Mouse (Mus musculus) MEL (cell line): ENCODE results near the gene Hoxc9.

Experiments used
- CTCF ChIP-seq, 3 experiments: IDR thresholded peaks in 2 of 3; conservative IDR thresholded peaks in 1 of 3; 2 replicates each; pipeline ENCODE4 v1.5.1; 2011 to 2012; ENCODE audit warnings: low read length in 3 of 3, low read depth in 2 of 3, mild to moderate bottlenecking in 2 of 3, improper control_type of control experiment in 1 of 3, inconsistent platforms in 1 of 3, mixed read lengths in 1 of 3, moderate library complexity in 1 of 3; ENCODE audit not compliant: control insufficient read depth in 1 of 3, insufficient read depth in 1 of 3, poor library complexity in 1 of 3, severe bottlenecking in 1 of 3
- E2F4 ChIP-seq: IDR thresholded peaks from 2 replicates; pipeline ENCODE4 v1.6.1; 2011; ENCODE audit warnings: low read depth, low read length, improper control_type of control experiment, borderline replicate concordance
- EP300 ChIP-seq, 2 experiments: IDR thresholded peaks; 2 replicates each; pipeline ENCODE4 v1.6.1; 2011; ENCODE audit warnings: improper control_type of control experiment in 2 of 2, low read length in 2 of 2, low read depth in 1 of 2, mild to moderate bottlenecking in 1 of 2
- ETS1 ChIP-seq: IDR thresholded peaks from 2 replicates; pipeline ENCODE4 v1.6.1; 2012; ENCODE audit warnings: low read depth, mild to moderate bottlenecking, inconsistent platforms, low read length, improper control_type of control experiment, moderate library complexity
- GATA1 ChIP-seq: IDR thresholded peaks from 2 replicates; pipeline ENCODE4 v1.6.1; 2011; ENCODE audit warnings: low read depth, low read length, improper control_type of control experiment
- HCFC1 ChIP-seq: IDR thresholded peaks from 2 replicates; pipeline ENCODE4 v1.6.1; 2012; ENCODE audit warnings: low read depth, mild to moderate bottlenecking, inconsistent platforms, low read length, improper control_type of control experiment, moderate library complexity
- MYC ChIP-seq: IDR thresholded peaks from 2 replicates; pipeline ENCODE4 v1.6.1; 2011; ENCODE audit warnings: low read depth, mild to moderate bottlenecking, low read length, improper control_type of control experiment, moderate library complexity
- POLR2A ChIP-seq, 2 experiments: IDR thresholded peaks; 2 replicates each; pipeline ENCODE4 v1.6.1; 2011 to 2012; ENCODE audit warnings: low read length in 2 of 2, mild to moderate bottlenecking in 2 of 2, control low read depth in 1 of 2, improper control_type of control experiment in 1 of 2, low read depth in 1 of 2, moderate library complexity in 1 of 2; ENCODE audit not compliant: control insufficient read depth in 1 of 2, insufficient read depth in 1 of 2, poor library complexity in 1 of 2
- POLR2AphosphoS2 ChIP-seq: IDR thresholded peaks from 2 replicates; pipeline ENCODE4 v1.6.1; 2011; ENCODE audit warnings: low read length, improper control_type of control experiment
- USF2 ChIP-seq, 2 experiments: IDR thresholded peaks; 2 replicates each; pipeline ENCODE4 v1.6.1; 2011 to 2012; ENCODE audit warnings: improper control_type of control experiment in 2 of 2, low read length in 2 of 2, borderline replicate concordance in 1 of 2, inconsistent platforms in 1 of 2, low read depth in 1 of 2, mild to moderate bottlenecking in 1 of 2; ENCODE audit not compliant: insufficient read depth in 1 of 2
- ZC3H11A ChIP-seq: IDR thresholded peaks from 2 replicates; pipeline ENCODE4 v1.6.1; 2012; ENCODE audit warnings: low read depth, mild to moderate bottlenecking, inconsistent platforms, low read length, improper control_type of control experiment
- ZMIZ1 ChIP-seq: IDR thresholded peaks from 2 replicates; pipeline ENCODE4 v1.6.1; 2012; ENCODE audit warnings: low read depth, mild to moderate bottlenecking, inconsistent platforms, low read length, improper control_type of control experiment, moderate library complexity

DNA sequence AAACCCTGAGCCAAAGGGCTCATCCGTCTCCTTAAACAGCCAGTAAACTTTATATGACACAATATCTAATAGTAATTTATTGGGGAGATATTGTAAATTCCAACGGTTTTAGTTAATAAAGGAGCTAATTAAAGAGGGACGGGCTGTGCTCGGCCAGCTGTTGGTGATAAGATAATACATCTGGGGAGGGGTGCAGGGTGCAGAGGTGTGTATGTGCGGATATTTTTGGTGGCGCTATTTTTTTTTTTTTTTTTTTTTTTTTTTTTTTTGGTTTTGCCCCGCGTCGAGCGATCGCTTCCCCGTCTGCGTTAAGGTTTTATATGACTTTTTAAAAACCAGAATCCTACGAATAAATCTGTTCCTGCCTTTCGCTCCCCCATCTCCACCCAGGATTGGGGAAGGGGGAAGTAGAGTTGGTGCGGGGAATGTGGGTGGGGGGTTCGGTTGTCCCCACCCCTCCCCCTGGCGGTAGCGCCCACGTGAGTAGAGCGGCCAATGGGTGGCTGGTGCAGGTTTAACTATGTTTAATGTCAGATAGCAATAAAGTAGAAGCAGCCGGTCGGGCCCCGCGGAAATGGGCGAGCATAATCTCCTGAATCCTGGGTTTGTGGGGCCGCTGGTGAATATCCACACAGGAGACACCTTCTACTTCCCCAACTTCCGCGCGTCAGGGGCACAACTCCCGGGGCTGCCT lies 39.8 kb upstream of the Hoxc9 start, which contains the start of gene Hoxc12:
- TF ChIP-seq POLR2A (IDR thresholded peaks at IDR 0.05; ENCODE audit: control insufficient read depth in 1 of 2, insufficient read depth in 1 of 2, low read depth in 1 of 2, low read length in 2 of 2, poor library complexity in 1 of 2): no peak
- no peak for TF ChIP-seq USF2 (IDR thresholded peaks at IDR 0.05; ENCODE audit: borderline replicate concordance in 1 of 2, insufficient read depth in 1 of 2, low read depth in 1 of 2, low read length in 2 of 2)
- TF ChIP-seq EP300 (IDR thresholded peaks at IDR 0.05; ENCODE audit: low read depth in 1 of 2, low read length in 2 of 2): no peak
- TF ChIP-seq ETS1: no peak
- TF ChIP-seq CTCF (IDR thresholded peaks at IDR 0.05 in 2 of 3, conservative IDR thresholded peaks at IDR 0.05 in 1 of 3; ENCODE audit: control insufficient read depth in 1 of 3, insufficient read depth in 1 of 3, low read depth in 2 of 3, low read length in 3 of 3, poor library complexity in 1 of 3, severe bottlenecking in 1 of 3): no peak
- no peak for TF ChIP-seq POLR2AphosphoS2
- no peak for TF ChIP-seq MYC
- no peak for TF ChIP-seq GATA1
- TF ChIP-seq E2F4: no peak
- no peak for TF ChIP-seq ZMIZ1
- TF ChIP-seq HCFC1: no peak
- TF ChIP-seq ZC3H11A: no peak
